Mouse (Mus musculus) brain, embryonic 14.5 days (tissue): ENCODE results near the gene Zfp536. TPM values are rescaled to one million over a fixed set of nuclear protein-coding genes. Genes with fewer than 3 reads are reported as not detected.

Experiments used
- DNase-seq: peaks from one replicate; pipeline ENCODE4 v3.0.0-alpha.2; 2011; ENCODE audit warnings: low read depth
- CTCF ChIP-seq: fragments of 200-500 bp; IDR thresholded peaks from 2 replicates; pipeline ENCODE4 v1.5.1; 2012; ENCODE audit warnings: inconsistent platforms, mild to moderate bottlenecking, moderate library complexity, borderline replicate concordance; ENCODE audit not compliant: insufficient read depth, insufficient read length; ENCODE audit errors: extremely low read depth
- POLR2A ChIP-seq: fragments of 200-500 bp; IDR thresholded peaks from 2 replicates; pipeline ENCODE4 v1.6.1; 2012; ENCODE audit warnings: mild to moderate bottlenecking, inconsistent platforms, borderline replicate concordance; ENCODE audit not compliant: poor library complexity, insufficient read depth, insufficient read length, severe bottlenecking; ENCODE audit errors: extremely low read depth
- polyA plus RNA-seq: library from polyadenylated mRNA; depleted of rRNA; stranded (reverse); fragments of >200 nt; gene quantifications from 2 replicates; pipeline ENCODE4 v1.2.3, GENCODE M21; 2012

The Zfp536 gene
- polyA plus RNA-seq, 1 experiment = 30.4 TPM

- DNase-seq = peak; percentile 70
- TF ChIP-seq CTCF (no peak), POLR2A (no peak)
Observed at GRCm38 (mm10) chr7:37647917-37648615, 125.4 kb downstream of the Zfp536 start.

- TF ChIP-seq POLR2A (no peak), CTCF (no peak)
- peak; percentile 49 for DNase-seq
Observed at GRCm38 (mm10) chr7:37639740-37640397, 133.6 kb downstream of the Zfp536 start.

GRCm38 (mm10) chr7:37634812-37635211 is 138.6 kb downstream of the Zfp536 start:
- no peak for TF ChIP-seq CTCF
- no peak for TF ChIP-seq POLR2A
- DNase-seq = no peak

GRCm38 (mm10) chr7:37630410-37630809 is 143.0 kb downstream of the Zfp536 start:
- no peak for DNase-seq
- no peak for TF ChIP-seq POLR2A
- TF ChIP-seq CTCF = no peak

GRCm38 (mm10) chr7:37627897-37628510 is 145.4 kb downstream of the Zfp536 start:
- TF ChIP-seq POLR2A (no peak), CTCF (no peak)
- peak; percentile 78 for DNase-seq

GRCm38 (mm10) chr7:37625758-37626157 is 147.7 kb downstream of the Zfp536 start:
- TF ChIP-seq POLR2A (no peak), CTCF (no peak)
- DNase-seq = peak; percentile 84

- no peak for TF ChIP-seq CTCF
- no peak for TF ChIP-seq POLR2A
- DNase-seq = peak; percentile 91
Observed at GRCm38 (mm10) chr7:37624759-37625340, 148.6 kb downstream of the Zfp536 start.

- peak; percentile 93 for DNase-seq
- TF ChIP-seq POLR2A (no peak), CTCF (no peak)
Observed at GRCm38 (mm10) chr7:37623903-37624758, 149.3 kb downstream of the Zfp536 start.

GRCm38 (mm10) chr7:37619254-37619653 is 154.2 kb downstream of the Zfp536 start:
- DNase-seq = peak; percentile 92
- TF ChIP-seq CTCF (no peak), POLR2A (no peak)

GRCm38 (mm10) chr7:37617880-37618279 is 155.6 kb downstream of the Zfp536 start:
- DNase-seq = no peak
- TF ChIP-seq CTCF (no peak), POLR2A (no peak)

GRCm38 (mm10) chr7:37615932-37616331 is 157.5 kb downstream of the Zfp536 start:
- no peak for DNase-seq

GRCm38 (mm10) chr7:37614381-37614780 is 159.1 kb downstream of the Zfp536 start:
- no peak for DNase-seq
- no peak for TF ChIP-seq CTCF
- no peak for TF ChIP-seq POLR2A

More at GRCm38 (mm10) chr7:37615932-37616331, 157.5 kb downstream of the Zfp536 start:
- TF ChIP-seq POLR2A (no peak), CTCF (no peak)

GRCm38 (mm10) chr7:37608556-37608955 is 164.9 kb downstream of the Zfp536 start:
- no peak for TF ChIP-seq CTCF
- TF ChIP-seq POLR2A = no peak

GRCm38 (mm10) chr7:37607906-37608305 is 165.5 kb downstream of the Zfp536 start:
- TF ChIP-seq CTCF (no peak), POLR2A (no peak)
- DNase-seq = no peak

More at GRCm38 (mm10) chr7:37608556-37608955, 164.9 kb downstream of the Zfp536 start:
- DNase-seq = no peak
